Mouse (Mus musculus): ENCODE data around the gene Abca7. TPM values are rescaled to one million over a fixed set of nuclear protein-coding genes. Genes with fewer than 3 reads are reported as not detected.

The Abca7 gene
- 0.14 TPM for polyA plus RNA-seq (2014; fragmentation: Illumina TruSeq; extraction: RNeasy Lipid Tissue Mini Kit (QIAGEN cat#74804))

DNA sequence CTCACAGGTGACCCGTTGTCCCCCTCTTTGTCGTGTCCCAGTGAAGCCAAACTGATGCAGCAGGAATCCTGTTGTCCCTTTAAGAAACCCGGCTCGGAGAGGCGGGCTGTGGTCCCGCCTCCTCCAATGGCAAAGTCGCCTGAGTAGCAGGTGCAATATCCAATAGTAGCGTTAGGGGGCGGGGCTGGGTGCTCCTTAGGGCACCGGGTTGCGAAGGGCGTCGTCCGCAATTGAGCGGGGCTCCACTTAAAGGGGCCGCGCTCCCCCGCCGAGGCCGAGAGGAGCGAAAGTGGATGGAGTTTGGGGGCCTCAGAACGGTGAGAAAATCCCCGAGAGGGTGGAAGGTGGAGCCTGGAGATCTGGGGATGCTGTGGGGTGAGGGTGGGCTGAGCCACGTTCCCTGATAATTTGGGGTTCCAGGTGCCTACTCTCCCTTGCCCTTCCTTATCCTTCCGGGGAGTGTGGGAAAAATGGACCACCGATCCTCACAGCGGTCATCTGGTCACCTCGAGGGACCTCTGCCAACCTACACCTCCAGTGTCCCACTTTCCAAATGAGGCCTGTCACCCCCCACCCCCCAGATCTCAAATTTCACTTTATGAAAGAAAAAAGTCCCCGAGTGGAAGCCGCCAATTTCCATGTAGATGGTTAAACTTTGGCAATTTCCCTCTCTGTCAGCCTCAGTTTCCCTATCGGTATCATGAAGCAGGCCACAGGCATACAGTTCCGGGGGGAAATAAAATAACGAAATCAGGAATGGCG, at the start of gene Abca7:
Abca7 (plus strand) TSS at position 223 of the 762 bp plus-strand sequence.

GRCm38 (mm10) chr10:79959847-79960601, 36.3 kb upstream of the Abca7 start, which contains the start of gene Wdr18:
TSS of gene Wdr18 (plus strand) at chr10:79960152.

GRCm38 (mm10) chr10:79970415-79971182, 25.7 kb upstream of the Abca7 start, which contains the start of gene Grin3b:
TSS of gene Grin3b (plus strand) at chr10:79970715.

DNA sequence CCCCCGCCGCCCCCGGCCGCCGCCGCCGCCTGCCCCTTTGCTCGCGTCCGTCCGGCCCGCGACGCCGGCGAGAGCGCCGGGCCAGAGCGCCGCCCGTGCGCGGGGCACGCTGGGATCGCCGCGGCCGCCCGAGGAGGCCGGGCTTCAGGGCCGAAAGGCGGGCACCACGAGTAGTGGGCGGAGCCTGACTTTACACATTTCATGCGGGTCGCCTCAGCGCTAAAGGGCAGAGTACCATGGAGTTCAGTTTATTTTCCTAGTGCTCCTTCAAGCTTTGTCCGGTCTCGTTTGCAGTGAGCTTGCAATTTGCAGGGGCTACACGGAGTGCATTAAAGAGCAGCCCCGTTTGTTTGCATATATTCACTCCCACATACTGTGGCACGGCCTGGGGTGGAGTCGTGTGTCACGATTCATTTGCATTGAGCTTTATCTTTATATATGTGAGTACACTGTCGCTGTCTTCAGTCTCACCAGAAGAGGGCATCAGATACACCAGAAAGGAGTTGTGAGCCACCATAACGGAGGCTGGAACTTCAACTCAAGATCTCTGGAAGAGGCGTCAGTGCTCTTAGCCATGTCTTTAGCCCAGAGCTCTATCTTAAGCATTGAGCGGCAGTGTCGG, 12.0 kb upstream of the Abca7 start, which contains the start of gene Tmem259:
Tmem259 (minus strand) TSS at position 136 of the 622 bp plus-strand sequence.

GRCm38 (mm10) chr10:79988506-79989271, 7.6 kb upstream of the Abca7 start, which contains the start of gene Cnn2:
TSS of gene Cnn2 (plus strand) at chr10:79988584.

DNA sequence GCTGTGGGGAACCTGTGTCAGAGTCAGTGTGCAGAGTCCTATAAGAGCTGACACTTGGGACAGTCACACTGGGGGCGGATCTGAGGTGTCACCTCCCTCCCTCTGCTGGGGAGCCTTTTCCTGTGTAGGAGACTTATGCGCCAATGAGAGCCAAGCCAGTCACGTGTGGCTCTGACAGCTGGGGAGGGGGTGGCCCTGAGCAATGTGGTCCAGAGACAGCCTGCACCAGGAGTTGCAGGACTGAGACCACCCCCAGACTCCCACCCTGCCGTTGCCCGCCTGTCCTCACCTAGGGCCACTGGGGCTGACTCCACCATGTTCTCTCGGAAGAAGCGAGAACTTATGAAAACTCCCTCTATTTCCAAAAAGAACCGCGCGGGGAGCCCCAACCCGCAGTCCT, 20.2 kb downstream of the Abca7 start, which contains the start of gene Arhgap45:
Arhgap45 (plus strand) TSS at position 143 of the 400 bp plus-strand sequence.

GRCm38 (mm10) chr10:80039559-80039979, 43.3 kb downstream of the Abca7 start, which contains the start of gene Polr2e:
TSS of gene Polr2e (minus strand) at chr10:80039795.

GRCm38 (mm10) chr10:80047041-80047565, 50.8 kb downstream of the Abca7 start, which contains the start of gene Gpx4:
TSS of gene Gpx4 (plus strand) at chr10:80047166.

Other genes starting within 250 kb of the Abca7 start
- gene Polrmt, start 249.9 kb upstream of the Abca7 start, polyA plus RNA-seq (2014; fragmentation: Illumina TruSeq; extraction: RNeasy Lipid Tissue Mini Kit (QIAGEN cat#74804)), result not detected
- gene Fgf22, start 241.4 kb upstream of the Abca7 start, polyA plus RNA-seq (2014; fragmentation: Illumina TruSeq; extraction: RNeasy Lipid Tissue Mini Kit (QIAGEN cat#74804)), result not detected
- gene Rnf126, start 229.5 kb upstream of the Abca7 start, polyA plus RNA-seq (2014; fragmentation: Illumina TruSeq; extraction: RNeasy Lipid Tissue Mini Kit (QIAGEN cat#74804)), result 0.29 TPM
- 1.2 TPM for gene Fstl3, start 219.2 kb upstream of the Abca7 start, polyA plus RNA-seq (2014; fragmentation: Illumina TruSeq; extraction: RNeasy Lipid Tissue Mini Kit (QIAGEN cat#74804))
- gene Prss57, start 205.5 kb upstream of the Abca7 start, polyA plus RNA-seq (2014; fragmentation: Illumina TruSeq; extraction: RNeasy Lipid Tissue Mini Kit (QIAGEN cat#74804)), result not detected
- 0.77 TPM for gene Palm, start 202.9 kb upstream of the Abca7 start, polyA plus RNA-seq (2014; fragmentation: Illumina TruSeq; extraction: RNeasy Lipid Tissue Mini Kit (QIAGEN cat#74804))
- gene Misp, start 175.5 kb upstream of the Abca7 start, polyA plus RNA-seq (2014; fragmentation: Illumina TruSeq; extraction: RNeasy Lipid Tissue Mini Kit (QIAGEN cat#74804)), result not detected
- gene Ptbp1, start 142.1 kb upstream of the Abca7 start, polyA plus RNA-seq (2014; fragmentation: Illumina TruSeq; extraction: RNeasy Lipid Tissue Mini Kit (QIAGEN cat#74804)), result 114 TPM
- not detected for gene Prtn3, start 122.0 kb upstream of the Abca7 start, polyA plus RNA-seq (2014; fragmentation: Illumina TruSeq; extraction: RNeasy Lipid Tissue Mini Kit (QIAGEN cat#74804))
- not detected for gene Plppr3, start 121.9 kb upstream of the Abca7 start, polyA plus RNA-seq (2014; fragmentation: Illumina TruSeq; extraction: RNeasy Lipid Tissue Mini Kit (QIAGEN cat#74804))
- gene Elane, start 110.2 kb upstream of the Abca7 start, polyA plus RNA-seq (2014; fragmentation: Illumina TruSeq; extraction: RNeasy Lipid Tissue Mini Kit (QIAGEN cat#74804)), result not detected
- 1.5 TPM for gene Cfd, start 105.6 kb upstream of the Abca7 start, polyA plus RNA-seq (2014; fragmentation: Illumina TruSeq; extraction: RNeasy Lipid Tissue Mini Kit (QIAGEN cat#74804))
- 0.37 TPM for gene Med16, start 87.6 kb upstream of the Abca7 start, polyA plus RNA-seq (2014; fragmentation: Illumina TruSeq; extraction: RNeasy Lipid Tissue Mini Kit (QIAGEN cat#74804))
- gene Gm26602, start 85.6 kb upstream of the Abca7 start, polyA plus RNA-seq (2014; fragmentation: Illumina TruSeq; extraction: RNeasy Lipid Tissue Mini Kit (QIAGEN cat#74804)), result not detected
- not detected for gene Kiss1r, start 79.5 kb upstream of the Abca7 start, polyA plus RNA-seq (2014; fragmentation: Illumina TruSeq; extraction: RNeasy Lipid Tissue Mini Kit (QIAGEN cat#74804))
- gene R3hdm4, start 75.3 kb upstream of the Abca7 start, polyA plus RNA-seq (2014; fragmentation: Illumina TruSeq; extraction: RNeasy Lipid Tissue Mini Kit (QIAGEN cat#74804)), result 8.0 TPM
- gene Arid3a, start 69.5 kb upstream of the Abca7 start, polyA plus RNA-seq (2014; fragmentation: Illumina TruSeq; extraction: RNeasy Lipid Tissue Mini Kit (QIAGEN cat#74804)), result 3.3 TPM
- 1.2 TPM for gene Wdr18, start 36.3 kb upstream of the Abca7 start, polyA plus RNA-seq (2014; fragmentation: Illumina TruSeq; extraction: RNeasy Lipid Tissue Mini Kit (QIAGEN cat#74804))
- not detected for gene Grin3b, start 25.8 kb upstream of the Abca7 start, polyA plus RNA-seq (2014; fragmentation: Illumina TruSeq; extraction: RNeasy Lipid Tissue Mini Kit (QIAGEN cat#74804))
- not detected for gene Tmem259, start 12.2 kb upstream of the Abca7 start, polyA plus RNA-seq (2014; fragmentation: Illumina TruSeq; extraction: RNeasy Lipid Tissue Mini Kit (QIAGEN cat#74804))
- gene Cnn2, start 7.9 kb upstream of the Abca7 start, polyA plus RNA-seq (2014; fragmentation: Illumina TruSeq; extraction: RNeasy Lipid Tissue Mini Kit (QIAGEN cat#74804)), result 10.0 TPM
- not detected for gene Arhgap45, start 20.2 kb downstream of the Abca7 start, polyA plus RNA-seq (2014; fragmentation: Illumina TruSeq; extraction: RNeasy Lipid Tissue Mini Kit (QIAGEN cat#74804))
- 0.51 TPM for gene Polr2e, start 43.3 kb downstream of the Abca7 start, polyA plus RNA-seq (2014; fragmentation: Illumina TruSeq; extraction: RNeasy Lipid Tissue Mini Kit (QIAGEN cat#74804))
- gene Gpx4, start 50.7 kb downstream of the Abca7 start, polyA plus RNA-seq (2014; fragmentation: Illumina TruSeq; extraction: RNeasy Lipid Tissue Mini Kit (QIAGEN cat#74804)), result 21.6 TPM
- 0.29 TPM for gene Sbno2, start 109.1 kb downstream of the Abca7 start, polyA plus RNA-seq (2014; fragmentation: Illumina TruSeq; extraction: RNeasy Lipid Tissue Mini Kit (QIAGEN cat#74804))
- gene Stk11, start 119.3 kb downstream of the Abca7 start, polyA plus RNA-seq (2014; fragmentation: Illumina TruSeq; extraction: RNeasy Lipid Tissue Mini Kit (QIAGEN cat#74804)), result 4.8 TPM
- gene Atp5d, start 142.1 kb downstream of the Abca7 start, polyA plus RNA-seq (2014; fragmentation: Illumina TruSeq; extraction: RNeasy Lipid Tissue Mini Kit (QIAGEN cat#74804)), result 0.34 TPM
- gene Cbarp, start 144.3 kb downstream of the Abca7 start, polyA plus RNA-seq (2014; fragmentation: Illumina TruSeq; extraction: RNeasy Lipid Tissue Mini Kit (QIAGEN cat#74804)), result not detected
- gene Midn, start 151.8 kb downstream of the Abca7 start, polyA plus RNA-seq (2014; fragmentation: Illumina TruSeq; extraction: RNeasy Lipid Tissue Mini Kit (QIAGEN cat#74804)), result 10.3 TPM
- 34.8 TPM for gene Cirbp, start 169.5 kb downstream of the Abca7 start, polyA plus RNA-seq (2014; fragmentation: Illumina TruSeq; extraction: RNeasy Lipid Tissue Mini Kit (QIAGEN cat#74804))
- 1.1 TPM for gene 1600002K03Rik, start 176.4 kb downstream of the Abca7 start, polyA plus RNA-seq (2014; fragmentation: Illumina TruSeq; extraction: RNeasy Lipid Tissue Mini Kit (QIAGEN cat#74804))
- 5.3 TPM for gene Efna2, start 183.0 kb downstream of the Abca7 start, polyA plus RNA-seq (2014; fragmentation: Illumina TruSeq; extraction: RNeasy Lipid Tissue Mini Kit (QIAGEN cat#74804))
- gene Mum1, start 229.9 kb downstream of the Abca7 start, polyA plus RNA-seq (2014; fragmentation: Illumina TruSeq; extraction: RNeasy Lipid Tissue Mini Kit (QIAGEN cat#74804)), result 5.4 TPM

All from ovary, adult 10 weeks (tissue).